Mouse (Mus musculus) kidney, embryonic 16.5 days (tissue): Measurements from ENCODE around the gene Msmp. TPM values are rescaled to one million over a fixed set of nuclear protein-coding genes. Genes with fewer than 3 reads are reported as not detected.

Experiments
- ATAC-seq: fragments of 200-750 bp; cut with Nextera tagmentation; 2 replicates; pipeline ENCODE4 v1.8.0; 2017; ENCODE audit warnings: moderate TSS enrichment; ENCODE audit not compliant: low FRiP score, low TSS enrichment
- H3K27ac ChIP-seq: fragments of 300-500 bp; sonication (generic); 2 replicates; pipeline ENCODE4 v1.5.1; 2014; ENCODE audit warnings: low read length
- H3K27me3 ChIP-seq: fragments of 300-500 bp; sonication (generic); 2 replicates; pipeline ENCODE4 v1.6.1; 2014; ENCODE audit warnings: low read length, control low read depth, mixed read lengths; ENCODE audit not compliant: insufficient read depth
- H3K36me3 ChIP-seq: fragments of 300-500 bp; sonication (generic); 2 replicates; pipeline ENCODE4 v1.6.1; 2014; ENCODE audit warnings: low read length, control low read depth, mixed read lengths; ENCODE audit not compliant: insufficient read depth
- H3K4me1 ChIP-seq: fragments of 300-500 bp; sonication (generic); 2 replicates; pipeline ENCODE4 v1.6.1; 2014; ENCODE audit warnings: low read length, control low read depth, mixed read lengths; ENCODE audit not compliant: insufficient read depth
- H3K4me2 ChIP-seq: fragments of 300-500 bp; sonication (generic); replicated peaks from 2 replicates; pipeline ENCODE4 v1.6.1; 2014; ENCODE audit warnings: low read depth, low read length
- H3K4me3 ChIP-seq: fragments of 300-500 bp; sonication (generic); 2 replicates; pipeline ENCODE4 v1.5.1; 2014; ENCODE audit warnings: mild to moderate bottlenecking, low read length
- H3K9ac ChIP-seq: fragments of 300-500 bp; sonication (generic); replicated peaks from 2 replicates; pipeline ENCODE4 v1.6.1; 2014; ENCODE audit warnings: low read length
- H3K9me3 ChIP-seq: fragments of 300-500 bp; sonication (generic); 2 replicates; pipeline ENCODE4 v1.6.1; 2016; ENCODE audit warnings: low read length, control low read depth
- WGBS: fragments of 180-500 bp; shearing (Covaris S2); extraction: QIAGEN DNeasy Blood & Tissue Kit; methylation state at CpG from one replicate; pipeline ENCODE4 v1.1.7; 2014; 5-methylcytosine and 5-hydroxymethylcytosine counted together
- polyA plus RNA-seq: library from polyadenylated mRNA; unstranded; fragments of >200 nt; fragmentation: Nextera tagmentation; extraction: Ambion mirVana; gene quantifications from 2 replicates; pipeline ENCODE4 v1.2.1, GENCODE M21; 2015

Gene Msmp
- polyA plus RNA-seq, 1 experiment from 2014 or later, result 3.1 TPM

DNA sequence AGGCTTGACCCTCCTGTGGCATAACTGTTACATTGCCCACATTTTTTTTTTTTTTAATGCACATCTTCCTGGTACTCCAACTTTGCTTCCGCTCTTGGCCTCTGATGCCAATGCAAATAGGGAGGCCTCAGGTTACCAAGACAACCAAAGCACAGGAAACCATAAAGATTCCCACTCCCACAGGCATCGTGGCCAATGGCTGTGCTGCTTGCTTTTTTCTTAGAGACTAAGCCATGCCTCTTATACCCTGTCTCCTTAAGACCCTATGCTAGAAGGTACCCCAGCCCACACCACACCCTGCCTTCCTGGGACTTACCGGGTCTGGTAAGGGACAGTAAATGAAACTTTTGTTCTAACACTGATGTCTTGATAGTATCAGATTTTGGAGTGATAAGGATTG, 9.2 kb upstream of the Msmp start:
- no peak for ATAC-seq
- peaks cover 7% of the 10 kb centered on the region; the same call in 1 of the 2 replicates for H3K4me1 ChIP-seq
- H3K9ac ChIP-seq, result no peak overlapping the region
- no peak overlapping the region for H3K4me2 ChIP-seq
- no peaks in the 10 kb centered on the region for H3K9me3 ChIP-seq
- 34% methylated on average over 3 of the region's 3 CpGs for WGBS
- H3K36me3 ChIP-seq, result no peaks in the 10 kb centered on the region
- no peaks in the 10 kb centered on the region for H3K27me3 ChIP-seq
- no peak overlapping the region for H3K27ac ChIP-seq
- no peak overlapping the region for H3K4me3 ChIP-seq

GRCm38 (mm10) chr4:43591961-43592360, 7.7 kb upstream of the Msmp start:
- 82% methylated on average over 3 of the region's 3 CpGs for WGBS
- no peaks in the 10 kb centered on the region for H3K9me3 ChIP-seq
- no peak overlapping the region for H3K9ac ChIP-seq
- H3K27ac ChIP-seq, result no peak overlapping the region
- H3K36me3 ChIP-seq, result no peaks in the 10 kb centered on the region
- H3K4me3 ChIP-seq, result no peak overlapping the region
- ATAC-seq, result no peak
- no peaks in the 10 kb centered on the region for H3K27me3 ChIP-seq
- H3K4me2 ChIP-seq, result no peak overlapping the region
- H3K4me1 ChIP-seq, result peaks cover 8% of the 10 kb centered on the region; the same call in 1 of the 2 replicates

- Histone ChIP-seq H3K4me1 (peaks cover 8% of the 10 kb centered on the region; the same call in 1 of the 2 replicates), H3K4me3 (no peak overlapping the region), H3K27ac (no peak overlapping the region), H3K9me3 (no peaks in the 10 kb centered on the region), H3K4me2 (no peak overlapping the region), H3K27me3 (no peaks in the 10 kb centered on the region), H3K9ac (no peak overlapping the region), H3K36me3 (no peaks in the 10 kb centered on the region)
- ATAC-seq, result no peak
- 37% methylated on average over 5 of the region's 5 CpGs for WGBS
Observed at GRCm38 (mm10) chr4:43591543-43591942, 7.2 kb upstream of the Msmp start.

DNA sequence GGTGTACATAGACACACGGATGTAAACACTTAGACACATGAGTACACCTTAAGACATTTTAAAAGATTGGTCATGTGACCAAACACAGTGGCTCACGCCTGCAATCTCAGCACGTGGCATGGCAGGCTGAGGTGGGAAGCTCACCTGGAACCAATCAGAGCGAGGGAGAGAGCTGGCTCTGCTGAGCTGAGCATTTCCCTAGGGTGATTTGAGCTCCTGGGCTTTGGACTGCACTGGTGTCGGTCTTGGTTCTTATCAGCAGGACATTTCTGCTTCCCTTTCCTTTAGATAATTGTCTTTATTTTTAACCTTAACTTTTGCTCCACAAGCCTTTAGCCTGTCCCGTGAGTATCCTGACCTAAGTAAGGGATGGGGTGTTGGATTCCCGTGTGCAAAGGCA, 3.4 kb upstream of the Msmp start:
- Histone ChIP-seq H3K27me3 (no peaks in the 10 kb centered on the region), H3K4me2 (no peak overlapping the region), H3K9me3 (no peaks in the 10 kb centered on the region), H3K36me3 (peaks cover 16% of the 10 kb centered on the region), H3K4me3 (no peak overlapping the region), H3K9ac (no peak overlapping the region), H3K4me1 (peaks cover 16% of the 10 kb centered on the region), H3K27ac (no peak overlapping the region)
- 60% methylated on average over 7 of the region's 7 CpGs for WGBS
- ATAC-seq, result no peak

- H3K4me2 ChIP-seq, result no peak overlapping the region
- no peaks in the 10 kb centered on the region for H3K27me3 ChIP-seq
- no peak overlapping the region for H3K27ac ChIP-seq
- no peaks in the 10 kb centered on the region for H3K9me3 ChIP-seq
- H3K4me1 ChIP-seq, result peaks cover 16% of the 10 kb centered on the region
- H3K36me3 ChIP-seq, result peaks cover 28% of the 10 kb centered on the region
- H3K9ac ChIP-seq, result 0 out of 2 replicates have a peak overlapping the region, but pooled peaks have one; percentile 6
- H3K4me3 ChIP-seq, result no peak overlapping the region
- peak; percentile 47 for ATAC-seq
- 76% methylated on average over 8 of the region's 8 CpGs for WGBS
Observed at GRCm38 (mm10) chr4:43586411-43586810, 2.1 kb upstream of the Msmp start.

DNA sequence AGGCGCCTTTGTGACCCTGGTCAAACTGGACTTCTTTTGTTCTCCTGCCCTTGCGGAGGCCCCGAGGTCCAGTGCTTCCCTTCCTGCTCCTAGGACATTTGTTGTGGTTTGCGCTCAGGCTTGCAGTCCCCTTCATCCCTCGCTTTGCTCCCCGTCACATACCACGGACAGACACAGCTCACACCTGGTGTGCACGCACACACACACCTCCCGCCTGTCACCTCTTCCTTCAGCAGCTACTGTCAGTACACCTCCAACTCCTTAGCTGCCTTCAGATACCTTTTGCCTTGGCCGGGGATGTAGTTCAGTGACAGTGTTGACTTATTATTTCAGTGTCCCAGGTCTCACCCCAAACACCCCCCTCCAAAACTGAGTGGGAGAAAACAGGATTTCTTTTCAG, 1.4 kb upstream of the Msmp start:
- ATAC-seq, result no peak
- 39% methylated on average over 10 of the region's 10 CpGs for WGBS
- Histone ChIP-seq H3K4me3 (no peak overlapping the region), H3K9me3 (no peaks in the 10 kb centered on the region), H3K27ac (no peak overlapping the region), H3K27me3 (no peaks in the 10 kb centered on the region), H3K4me2 (no peak overlapping the region), H3K4me1 (peaks cover 16% of the 10 kb centered on the region), H3K36me3 (peaks cover 35% of the 10 kb centered on the region), H3K9ac (no peak overlapping the region)

DNA sequence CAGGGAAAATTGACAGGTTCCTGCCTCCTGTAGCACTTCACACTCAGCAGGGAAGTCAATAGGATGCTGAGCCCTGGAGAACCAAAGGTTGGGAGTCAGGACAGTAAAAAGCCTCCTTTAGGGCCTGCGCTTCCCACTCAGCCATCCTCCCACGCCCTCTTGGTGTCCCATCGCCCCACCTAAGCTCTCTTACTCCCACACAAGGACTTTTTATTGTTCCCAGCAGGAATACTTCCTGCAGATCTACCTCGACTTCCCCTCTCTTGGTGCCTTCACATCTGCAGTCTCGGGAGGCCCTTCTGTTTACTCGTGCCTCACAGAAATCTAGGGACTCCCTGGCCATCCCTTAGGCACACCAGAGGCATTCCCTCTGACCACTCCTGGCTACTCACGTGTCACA, 873 bp downstream of the Msmp start:
- ATAC-seq, result no peak
- WGBS, result 64% methylated on average over 7 of the region's 7 CpGs

DNA sequence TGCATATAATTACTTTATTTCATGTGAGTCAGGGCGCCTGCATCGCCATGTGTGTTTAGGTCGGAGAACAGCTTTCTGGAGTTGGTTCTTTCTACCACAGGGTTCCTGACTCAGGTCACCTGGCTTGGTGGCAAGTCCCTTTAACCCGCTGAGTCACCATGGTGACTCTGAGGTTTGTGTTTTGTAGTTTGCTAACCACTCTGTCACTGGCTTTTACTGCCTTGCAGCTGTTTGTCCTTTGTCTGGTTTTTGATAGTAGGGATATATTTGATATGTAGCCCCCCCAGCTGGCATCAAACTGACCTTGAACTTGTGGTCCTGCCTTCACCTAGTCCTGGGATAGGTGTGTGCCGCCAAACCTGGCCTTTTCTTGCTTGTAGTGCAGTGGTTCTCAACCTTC, 2.1 kb downstream of the Msmp start:
- ATAC-seq, result no peak
- WGBS, result 95% methylated on average over 5 of the region's 5 CpGs
- H3K4me3 ChIP-seq, result no peak overlapping the region

More for the DNA sequence above, 873 bp downstream of the Msmp start:
- Histone ChIP-seq H3K4me2 (no peak overlapping the region), H3K9ac (no peak overlapping the region), H3K9me3 (no peaks in the 10 kb centered on the region), H3K4me3 (no peak overlapping the region), H3K27me3 (no peaks in the 10 kb centered on the region), H3K4me1 (peaks cover 22% of the 10 kb centered on the region), H3K36me3 (peaks cover 37% of the 10 kb centered on the region), H3K27ac (no peak overlapping the region)

GRCm38 (mm10) chr4:43581381-43581780, 2.9 kb downstream of the Msmp start:
- WGBS, result 94% methylated on average over 12 of the region's 12 CpGs
- H3K4me3 ChIP-seq, result no peak overlapping the region
- H3K4me1 ChIP-seq, result peaks cover 37% of the 10 kb centered on the region
- peaks cover 37% of the 10 kb centered on the region for H3K36me3 ChIP-seq
- no peaks in the 10 kb centered on the region for H3K9me3 ChIP-seq
- H3K27ac ChIP-seq, result no peak overlapping the region
- no peak for ATAC-seq
- no peaks in the 10 kb centered on the region for H3K27me3 ChIP-seq
- H3K9ac ChIP-seq, result no peak overlapping the region
- no peak overlapping the region for H3K4me2 ChIP-seq

More for the DNA sequence above, 2.1 kb downstream of the Msmp start:
- H3K9ac ChIP-seq, result no peak overlapping the region
- no peak overlapping the region for H3K27ac ChIP-seq
- H3K9me3 ChIP-seq, result no peaks in the 10 kb centered on the region
- H3K27me3 ChIP-seq, result no peaks in the 10 kb centered on the region
- peaks cover 28% of the 10 kb centered on the region for H3K4me1 ChIP-seq
- peaks cover 37% of the 10 kb centered on the region for H3K36me3 ChIP-seq
- H3K4me2 ChIP-seq, result no peak overlapping the region

DNA sequence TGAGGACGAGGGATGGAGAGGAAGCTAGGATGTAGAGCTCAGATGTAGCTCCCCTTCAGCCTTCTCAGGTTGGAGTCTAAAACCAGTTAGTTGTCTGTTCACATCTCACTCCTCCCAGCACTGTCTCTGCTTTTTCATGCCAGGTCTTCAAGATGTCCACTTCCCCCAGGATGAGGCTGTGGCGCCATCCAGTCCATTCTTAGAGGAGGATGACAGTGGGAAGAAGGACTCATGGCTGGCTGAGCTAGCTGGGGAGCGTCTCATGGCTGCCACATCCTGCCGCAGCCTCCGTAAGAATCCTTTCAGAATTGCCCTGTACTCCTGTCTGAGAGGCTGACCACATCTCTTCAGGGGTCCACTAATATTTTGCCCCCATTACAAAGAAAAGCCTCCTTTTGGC, 3.6 kb downstream of the Msmp start:
- Histone ChIP-seq H3K9ac (no peak overlapping the region), H3K27me3 (no peaks in the 10 kb centered on the region), H3K4me3 (no peak overlapping the region), H3K4me1 (peaks cover 40% of the 10 kb centered on the region), H3K4me2 (no peak overlapping the region), H3K9me3 (no peaks in the 10 kb centered on the region), H3K27ac (no peak overlapping the region), H3K36me3 (peaks cover 37% of the 10 kb centered on the region)
- no peak for ATAC-seq
- WGBS, result 91% methylated on average over 5 of the region's 5 CpGs
